Mouse (Mus musculus): ENCODE data around the gene Amdhd2.

Amdhd2 gene

DNA sequence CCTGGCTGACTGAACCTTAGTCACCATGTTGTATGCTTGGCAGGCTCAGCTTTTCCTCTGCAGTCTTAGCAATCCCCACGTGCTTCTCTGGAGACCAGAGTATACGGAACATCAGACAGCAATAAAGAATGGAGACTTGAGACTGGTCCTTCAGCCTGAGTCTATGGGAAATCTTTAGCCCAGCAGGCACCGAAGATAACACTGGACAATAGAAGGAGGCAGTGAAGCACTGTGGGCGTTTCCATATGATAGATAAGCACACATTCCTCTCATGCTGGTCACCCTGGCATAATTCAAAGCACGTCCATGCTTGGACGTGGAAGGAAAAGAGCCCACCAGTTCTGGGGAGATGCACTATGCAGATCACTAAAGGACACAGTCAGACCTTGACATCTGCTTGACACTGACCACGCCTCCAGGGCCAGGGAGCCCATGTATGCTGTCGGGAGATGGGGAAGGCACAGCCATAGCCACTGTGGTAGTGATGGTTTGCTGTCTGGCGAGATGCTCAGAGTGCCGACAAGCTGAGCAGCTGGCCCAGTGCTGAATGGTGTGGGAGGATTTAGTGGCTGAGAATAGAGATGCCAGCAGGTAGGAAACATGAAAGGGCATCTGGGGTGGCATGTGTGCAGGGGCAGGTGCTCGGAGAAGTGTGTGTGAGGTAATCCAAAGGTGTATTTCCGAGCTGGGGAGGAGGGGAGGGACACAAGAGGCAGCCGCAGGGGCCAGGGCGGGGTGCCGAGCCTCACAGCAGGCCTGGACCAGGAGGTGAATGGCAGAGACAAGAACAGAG lies 33.7 kb upstream of the Amdhd2 start:
- DNase-seq: no peak

DNA sequence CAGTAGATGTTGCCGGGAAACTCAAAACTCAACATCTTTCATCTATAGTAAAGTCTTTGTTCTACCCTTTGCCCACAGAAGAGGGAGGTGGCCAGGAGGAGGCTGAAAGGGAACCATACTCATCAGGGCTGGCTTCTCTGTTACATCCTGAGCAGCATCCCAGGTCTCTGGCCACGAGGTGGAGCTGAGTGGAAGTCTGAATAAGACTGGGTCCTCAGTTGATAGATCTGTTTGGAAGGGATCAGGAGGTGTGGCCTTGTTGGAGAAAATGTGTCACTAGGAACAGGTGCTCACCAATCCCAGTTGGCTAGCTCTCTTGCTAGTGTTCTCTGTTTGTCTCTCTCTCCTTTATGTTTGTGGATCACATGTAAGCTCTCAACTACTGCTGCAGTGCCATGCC lies 31.8 kb upstream of the Amdhd2 start:
- DNase-seq: no peak

DNA sequence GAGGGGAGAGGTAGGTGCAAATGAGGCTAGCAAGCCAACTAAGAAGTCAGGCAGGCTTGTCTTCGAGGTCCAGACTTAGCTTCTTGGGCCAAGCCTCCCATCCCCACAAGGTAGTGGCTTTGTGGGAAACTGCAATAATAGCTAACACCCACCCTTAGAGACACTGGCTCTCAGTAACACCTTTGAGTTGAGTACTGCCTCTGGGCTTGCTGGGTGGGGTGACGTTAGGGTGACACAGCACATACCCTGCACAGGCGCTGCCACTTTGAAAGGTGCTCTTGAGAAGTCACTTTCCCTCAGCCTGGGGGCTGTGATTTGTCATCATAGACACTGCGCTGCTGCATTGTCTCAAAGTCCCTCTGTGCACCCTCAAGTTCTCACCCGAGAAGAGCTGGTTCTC lies 30.2 kb upstream of the Amdhd2 start:
- no peak for DNase-seq

DNA sequence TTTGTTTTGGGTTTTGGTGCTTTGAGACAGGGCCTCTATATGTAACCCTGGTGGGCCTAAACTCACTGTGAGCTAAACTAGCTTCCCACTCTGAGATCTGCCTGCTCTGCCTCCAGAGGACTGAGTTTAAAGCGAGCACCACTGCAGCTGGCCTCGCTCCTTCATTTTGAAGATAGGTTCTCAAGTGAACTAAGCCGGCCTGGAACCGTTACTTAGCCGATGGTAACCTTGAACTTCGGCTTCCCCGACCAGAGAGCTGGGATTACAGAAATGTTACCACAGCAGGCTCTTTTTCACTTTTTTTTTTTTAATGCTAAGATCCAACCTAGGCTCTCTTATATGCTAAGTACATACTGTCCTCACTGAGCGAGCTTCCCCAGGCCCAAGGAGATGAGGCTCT lies 29.7 kb upstream of the Amdhd2 start:
- DNase-seq: peak; percentile 32 to 42

DNA sequence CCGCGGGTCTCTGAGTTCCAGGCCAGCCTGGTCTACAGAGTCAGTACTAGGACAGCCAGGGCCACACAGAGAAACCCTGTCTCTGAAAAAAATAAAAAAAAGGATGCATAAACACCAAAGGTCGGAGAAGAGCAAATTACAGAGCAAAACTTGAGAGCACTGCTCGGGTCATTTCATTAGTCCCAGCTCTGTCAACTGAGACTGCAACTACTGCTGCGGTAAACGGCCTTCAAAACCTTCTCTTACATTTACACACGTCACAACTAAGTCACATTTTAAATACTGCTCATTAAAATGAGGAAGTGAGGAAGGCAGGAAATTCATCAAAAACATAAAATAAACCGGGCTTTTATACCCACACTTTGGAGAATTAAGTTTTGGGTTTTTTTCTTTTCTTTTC lies 29.3 kb upstream of the Amdhd2 start:
- DNase-seq: peak; percentile 44 to 45

DNA sequence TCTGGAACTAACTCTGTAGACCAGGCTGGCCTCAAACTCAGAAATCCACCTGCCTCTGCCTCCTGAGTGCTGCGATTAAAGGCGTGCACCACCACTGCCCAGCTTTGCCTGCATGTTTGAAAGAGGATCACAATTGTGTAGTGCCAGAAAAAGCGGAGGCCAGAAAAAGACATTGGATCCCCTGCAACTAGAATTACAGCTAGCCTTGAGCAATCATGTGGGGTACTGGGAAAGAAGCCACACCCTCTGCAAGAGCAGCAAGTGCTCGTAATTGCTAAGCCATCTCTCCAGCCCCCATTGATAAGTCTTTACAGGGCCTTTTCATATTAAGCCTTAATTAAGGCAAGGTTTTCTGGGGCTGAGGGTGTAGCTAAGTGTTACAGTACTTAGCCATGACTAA lies 27.9 kb upstream of the Amdhd2 start:
- no peak for DNase-seq

DNA sequence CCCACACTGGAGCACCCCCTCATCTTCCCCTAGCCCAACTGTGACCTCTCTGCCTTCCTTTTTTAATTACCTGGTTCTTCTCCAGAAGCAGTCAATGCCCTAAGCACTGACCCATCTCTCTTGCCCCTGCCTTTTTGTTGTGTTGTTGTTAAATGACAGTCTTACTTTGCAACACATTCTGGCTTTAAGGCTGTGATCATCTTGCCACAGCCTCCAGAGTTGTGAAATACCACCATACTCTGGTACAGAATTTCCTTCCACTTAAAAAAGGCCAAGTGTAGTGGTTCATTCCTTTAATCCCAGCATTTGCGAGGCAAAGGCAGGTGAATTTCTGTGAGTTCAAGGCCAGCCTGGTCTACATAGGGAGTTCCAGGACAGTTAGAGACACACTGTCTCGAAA lies 27.4 kb upstream of the Amdhd2 start:
- DNase-seq: no peak

DNA sequence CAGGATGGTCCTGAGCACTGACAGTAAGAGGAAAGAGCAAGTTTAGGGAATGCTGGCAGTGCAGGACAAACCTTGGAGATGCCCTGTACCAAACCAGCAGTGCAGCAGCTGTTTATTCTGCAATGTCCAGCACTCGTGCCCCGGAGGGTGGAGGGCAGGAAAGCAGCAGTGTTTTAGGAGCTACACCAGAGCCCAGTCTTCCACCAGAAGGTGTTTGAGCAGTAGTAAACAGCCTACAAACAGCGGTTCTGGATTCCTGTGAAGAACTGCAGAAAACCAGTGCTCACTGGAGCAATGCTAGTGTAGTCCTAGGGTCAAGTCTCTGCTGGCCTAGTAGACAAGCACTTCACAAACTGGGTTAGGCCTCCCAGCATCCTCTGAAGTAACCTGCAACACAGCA lies 10.7 kb upstream of the Amdhd2 start:
- DNase-seq: no peak

DNA sequence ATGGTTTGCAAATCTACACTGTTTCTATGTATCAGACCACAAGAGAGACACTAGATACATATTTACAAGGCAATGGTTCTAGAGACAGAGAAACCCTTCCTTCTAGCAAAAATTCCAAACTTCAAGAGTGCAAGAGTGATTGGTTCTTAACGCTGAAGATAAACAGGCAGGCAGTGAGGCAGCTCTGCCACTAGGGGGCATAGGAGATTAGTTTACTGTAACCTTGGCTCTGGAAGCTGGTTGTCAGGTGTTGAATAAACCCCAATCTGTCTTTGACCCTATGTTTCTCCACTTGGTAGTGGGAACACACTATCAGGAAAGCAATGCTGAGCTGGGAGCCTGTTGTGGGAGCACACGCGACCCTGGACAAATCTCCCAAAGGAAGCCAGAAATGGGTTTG lies 9.9 kb upstream of the Amdhd2 start:
- DNase-seq: peak; percentile 82 to 84

DNA sequence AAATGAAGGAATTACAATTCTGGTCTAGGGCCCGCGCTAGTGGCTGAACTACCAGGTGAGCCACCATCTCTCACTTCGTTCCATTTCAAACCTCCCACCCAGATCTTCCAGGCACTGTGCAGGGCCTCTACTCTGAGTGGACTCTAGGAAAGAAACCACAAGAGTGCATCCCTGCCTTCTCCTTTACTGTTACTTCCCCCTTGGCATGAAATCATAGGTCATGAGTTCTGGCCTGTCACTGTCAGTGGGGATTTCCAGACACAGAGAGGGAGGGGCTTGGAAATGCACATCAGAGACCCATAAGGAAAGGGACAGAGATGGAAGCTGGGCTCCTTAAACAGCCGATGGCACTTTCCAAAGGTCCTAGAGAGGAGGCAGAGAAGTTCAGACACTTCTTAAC lies 8.2 kb upstream of the Amdhd2 start:
- DNase-seq: no peak

DNA sequence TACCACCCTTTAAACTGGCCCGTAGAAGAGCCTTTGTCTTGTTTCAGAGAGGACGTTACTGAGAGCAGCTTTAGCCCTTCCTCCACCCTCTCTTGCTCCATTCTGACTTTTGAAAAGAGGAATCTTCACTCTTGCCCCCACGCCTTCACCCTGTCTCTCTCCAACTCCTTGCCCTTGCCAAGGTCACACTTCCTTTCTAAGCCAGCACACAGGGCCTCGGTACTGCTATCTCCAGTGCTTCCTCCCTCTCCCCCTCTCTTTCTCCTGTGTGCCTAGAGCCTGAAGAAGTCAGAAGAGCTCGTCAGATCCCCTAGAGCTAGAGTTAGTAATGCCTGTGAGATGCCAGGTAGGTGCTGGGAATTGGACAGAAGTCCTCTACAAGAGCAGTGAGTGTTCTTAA lies 7.2 kb upstream of the Amdhd2 start:
- no peak for DNase-seq

DNA sequence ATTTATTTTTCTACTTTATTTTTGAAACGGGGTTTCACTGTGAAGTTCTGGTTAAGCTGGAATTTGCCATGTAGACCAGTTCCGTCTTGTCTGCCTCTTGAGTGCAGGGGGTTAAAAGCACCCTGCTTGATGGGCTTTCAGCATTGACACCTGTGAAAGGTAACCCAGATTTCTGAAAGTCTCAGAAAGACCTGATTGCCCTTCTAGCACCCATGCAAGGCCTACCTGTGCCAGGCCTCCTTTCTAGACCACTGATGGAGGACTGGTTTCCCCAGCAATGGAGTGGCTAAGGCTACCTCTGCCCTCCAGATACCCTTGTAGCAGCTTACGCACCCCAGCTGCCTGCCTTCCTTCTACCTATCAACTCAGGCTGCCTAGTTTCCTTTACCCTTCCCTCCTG lies 6.6 kb upstream of the Amdhd2 start:
- DNase-seq: no peak

DNA sequence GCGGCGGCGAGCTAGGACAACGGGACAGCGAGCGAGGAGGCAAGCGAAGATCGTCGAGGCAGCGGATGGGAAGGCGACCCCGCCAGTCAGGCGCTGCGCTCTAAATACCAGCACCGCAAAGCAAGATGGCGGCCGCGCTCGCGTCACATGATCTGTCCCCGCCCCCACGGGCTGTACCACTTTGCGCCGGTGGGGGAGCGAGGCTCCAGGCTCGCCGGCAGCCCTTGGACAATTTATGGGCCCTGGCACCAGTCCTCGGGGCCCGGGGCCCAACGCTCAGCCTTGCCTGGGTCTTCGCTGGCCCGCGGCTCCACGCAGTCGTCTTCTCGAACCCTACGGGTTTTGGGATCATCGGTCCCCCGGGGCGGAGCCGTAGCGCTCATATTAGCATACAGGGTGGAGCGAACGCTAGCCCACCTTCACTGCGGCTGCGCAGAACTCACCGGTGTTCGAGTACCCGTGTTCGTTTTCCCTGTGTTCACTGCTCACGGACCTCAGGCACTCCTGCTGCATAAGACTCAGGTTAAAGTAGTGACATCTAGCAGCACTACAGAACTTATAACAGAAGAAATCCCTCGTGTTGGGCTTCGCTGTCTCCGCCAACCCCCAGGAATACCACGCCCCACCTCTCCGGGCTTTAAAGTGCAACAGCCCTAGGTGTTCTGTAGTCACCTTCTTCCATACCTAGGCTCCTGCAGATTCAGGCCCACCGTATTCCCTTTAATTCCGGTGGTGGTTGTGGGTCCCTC lies 5.9 kb upstream of the Amdhd2 start, which contains the start of gene Atp6v0c:
TSS of gene Atp6v0c (minus strand) at position 386 of the 749 bp plus-strand sequence.
- DNase-seq: peak; percentile 95 to 97

DNA sequence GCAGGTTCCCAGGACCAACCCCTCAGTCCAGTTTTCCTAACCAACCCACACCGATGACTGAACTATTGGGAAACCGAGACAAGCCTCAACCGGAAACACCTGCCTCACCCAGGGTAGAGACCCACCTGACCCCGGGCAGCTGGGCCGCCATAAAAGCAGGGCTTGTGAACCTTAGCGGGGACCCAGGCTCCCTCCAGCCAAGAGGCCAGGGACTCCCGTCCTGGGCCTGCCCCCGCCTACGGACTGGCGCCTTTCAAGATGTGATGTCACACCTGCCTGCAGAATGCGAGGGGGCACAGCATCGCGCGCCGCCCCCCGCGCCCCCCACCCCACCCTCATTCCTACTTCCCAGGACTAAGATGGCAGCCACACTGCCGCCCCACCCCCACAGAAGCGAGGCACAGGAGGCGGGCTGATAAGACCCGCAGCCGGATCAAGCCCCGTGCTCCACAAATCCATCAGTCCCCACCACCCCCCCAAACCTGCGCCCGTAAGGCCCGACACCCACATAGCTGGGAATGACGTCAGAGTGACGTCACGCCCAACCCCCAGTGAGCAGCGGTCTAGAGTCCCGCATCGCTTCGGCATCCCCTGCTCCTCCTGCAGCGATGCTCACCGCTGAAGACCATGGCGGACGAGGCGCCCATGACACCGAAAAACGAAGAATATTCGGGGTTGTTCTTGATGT lies 5.2 kb upstream of the Amdhd2 start:
- peak; percentile 84 to 86 for DNase-seq

DNA sequence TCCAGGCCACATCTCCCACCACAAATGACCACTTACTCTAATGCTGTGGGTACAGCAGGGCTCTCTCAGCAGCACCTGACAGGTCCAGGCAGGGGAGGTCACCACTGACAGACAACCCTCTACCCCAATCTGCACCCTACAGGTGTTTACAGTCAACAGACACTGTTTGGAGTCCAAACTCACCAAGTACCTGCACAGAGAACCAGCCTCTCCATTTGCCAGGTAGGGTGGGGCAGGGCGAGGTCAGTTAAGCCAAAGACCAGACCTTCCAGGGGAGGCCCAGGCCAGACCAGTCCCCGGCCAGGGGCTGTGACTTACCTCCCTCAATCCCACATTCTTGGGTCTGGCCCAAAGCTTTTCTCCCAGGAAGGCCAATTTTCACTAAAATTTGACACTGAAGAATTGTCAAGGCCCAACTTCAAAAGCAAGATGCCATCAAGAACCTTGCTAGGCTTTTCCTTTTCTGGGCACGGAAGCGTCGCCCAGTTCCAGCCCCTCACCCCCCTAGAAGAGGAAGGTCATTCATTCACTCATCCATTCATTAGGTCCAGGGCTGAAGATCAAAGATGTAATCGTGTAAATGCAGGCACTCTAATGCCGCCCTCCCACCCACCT lies 4.4 kb upstream of the Amdhd2 start:
- peak in 1 of 2 experiments; percentile 17 for DNase-seq

DNA sequence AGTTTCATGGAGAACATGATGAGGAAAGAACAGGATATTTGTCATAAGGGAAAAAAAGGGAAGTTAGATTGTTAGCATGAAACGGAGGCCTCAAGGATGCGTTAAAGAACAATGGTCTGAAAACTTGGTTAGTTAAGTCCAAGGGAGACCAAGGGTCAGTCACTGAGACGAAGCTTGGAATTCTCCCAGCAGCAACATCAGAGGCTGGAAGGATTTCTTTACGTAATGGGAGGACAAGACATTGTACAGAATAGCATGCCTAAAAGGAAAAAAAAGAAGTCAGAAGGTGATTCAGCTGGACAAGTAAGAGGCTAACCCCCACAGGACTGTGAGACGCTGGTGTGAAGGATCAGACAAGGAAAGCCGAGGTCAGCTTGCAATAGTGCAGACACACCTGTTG lies 3.6 kb upstream of the Amdhd2 start:
- no peak for DNase-seq

DNA sequence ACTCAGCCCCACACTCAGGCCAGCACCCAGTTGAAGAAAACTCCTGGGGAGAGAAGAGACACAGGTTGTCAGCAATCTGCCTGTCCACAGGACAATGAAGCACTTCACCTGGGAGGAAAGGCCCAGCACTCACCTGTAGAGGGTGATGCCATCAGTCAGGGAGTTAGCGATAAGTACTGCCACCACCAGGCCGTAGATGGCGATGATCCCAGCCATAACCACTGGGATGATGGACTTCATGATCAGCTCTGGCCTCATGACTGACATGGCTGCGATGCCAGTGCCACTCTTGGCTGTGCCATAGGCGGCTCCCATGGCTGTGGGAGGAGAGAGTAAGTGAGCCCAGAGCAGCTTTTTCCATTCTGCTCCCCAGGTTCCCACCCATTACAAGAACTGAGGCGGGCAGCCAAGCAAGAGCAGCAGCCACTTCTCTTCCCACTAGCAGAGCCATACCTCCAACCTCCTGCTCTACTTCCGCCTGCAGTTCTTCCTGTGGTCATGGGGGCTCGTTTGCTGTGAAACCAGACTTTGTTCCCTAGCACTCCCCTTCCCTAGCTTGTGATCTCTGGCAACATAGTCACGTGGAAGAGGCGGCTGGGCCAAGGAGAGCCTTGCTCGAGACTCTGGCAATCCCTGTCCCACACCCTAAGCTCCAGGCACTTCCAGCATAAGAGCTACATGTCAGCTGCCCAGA lies 1.1 kb upstream of the Amdhd2 start:
- DNase-seq: peak; percentile 22 to 25

DNA sequence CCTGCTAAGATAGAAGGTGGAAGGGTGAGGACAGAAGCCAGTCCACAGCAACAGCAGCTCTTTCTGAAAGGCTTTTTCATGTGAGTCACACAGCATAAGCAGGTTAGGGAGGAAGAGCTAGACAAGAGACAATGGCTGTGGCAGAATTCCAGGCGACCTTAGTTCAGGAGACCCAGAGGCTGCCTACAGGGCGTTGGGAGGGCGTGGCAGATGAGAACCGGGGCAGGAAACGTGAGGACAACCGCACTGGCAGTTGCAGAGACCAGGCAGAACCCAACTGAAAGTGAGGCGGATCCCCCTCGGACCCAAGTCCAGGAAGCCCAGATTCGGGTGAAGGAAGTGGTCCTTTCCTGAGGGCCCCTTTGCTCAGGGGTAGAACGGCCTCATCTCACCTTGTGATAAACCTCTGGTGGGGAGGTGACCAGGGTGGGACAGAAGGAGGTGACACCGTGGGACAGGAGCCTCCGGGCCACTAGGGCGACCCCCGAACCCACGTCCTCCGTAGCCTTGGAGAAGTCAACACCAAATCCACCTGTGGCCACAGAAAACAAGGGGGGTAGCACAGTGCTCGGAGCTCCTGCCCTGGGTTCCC lies 886 bp downstream of the Amdhd2 start:
- peak; percentile 24 to 27 for DNase-seq

DNA sequence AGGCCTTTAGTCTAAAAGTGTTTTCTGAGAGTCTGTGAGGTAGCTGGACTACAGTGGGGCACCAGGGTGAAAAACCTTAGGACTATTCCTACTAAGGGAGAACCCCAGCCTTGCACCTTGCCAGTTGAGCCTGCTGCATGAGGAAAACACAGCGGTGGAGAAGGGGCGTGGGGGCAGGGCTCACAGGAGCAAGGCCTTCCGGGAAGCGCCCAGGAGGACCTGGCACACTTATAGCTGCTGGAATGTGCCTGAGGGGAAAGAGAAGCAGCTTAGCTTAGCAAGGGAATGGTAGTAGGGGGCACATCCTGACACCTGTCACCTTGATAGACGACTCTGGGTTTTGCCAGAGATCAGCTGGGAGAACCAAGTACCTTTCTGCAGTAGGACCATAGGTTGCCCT lies 2.1 kb downstream of the Amdhd2 start:
- no peak for DNase-seq

DNA sequence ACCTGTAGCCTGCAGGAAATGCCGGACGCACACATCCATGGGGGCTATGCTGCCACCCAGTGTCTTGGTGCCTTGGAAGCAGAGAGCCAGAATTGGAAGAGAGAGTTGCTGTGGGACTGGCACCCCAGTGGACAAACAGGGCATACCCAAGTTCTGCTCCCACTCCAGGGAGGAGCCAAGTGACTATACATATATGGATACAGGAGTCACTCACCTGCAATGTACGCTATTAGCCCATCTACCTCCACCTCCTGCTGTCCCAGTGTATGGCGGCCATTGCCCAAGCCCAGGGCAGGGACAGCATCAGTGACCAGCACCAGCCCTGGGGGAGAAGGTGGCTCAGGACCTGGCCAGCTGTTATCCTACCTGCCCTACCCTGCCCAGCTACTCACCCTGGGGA lies 6.0 kb downstream of the Amdhd2 start:
- DNase-seq: no peak

DNA sequence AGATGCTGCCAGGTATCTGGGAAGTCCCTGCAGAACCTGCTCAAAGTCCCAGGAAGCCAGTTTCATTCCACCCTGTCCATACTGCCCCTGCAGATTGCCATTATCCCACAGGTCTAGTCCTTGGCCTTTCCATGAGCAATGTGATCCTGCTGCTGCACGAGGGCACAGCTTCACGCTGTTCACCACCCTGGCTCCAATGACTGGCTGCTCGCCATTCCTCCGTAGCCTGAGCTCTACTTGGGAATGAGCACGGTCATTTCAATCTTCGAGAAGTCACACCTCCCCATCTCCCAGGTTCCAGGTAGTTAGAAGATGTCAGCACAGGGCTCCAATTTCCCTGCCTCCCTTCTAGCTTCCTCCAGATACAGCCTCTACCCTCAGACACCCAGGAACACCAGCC lies 6.4 kb downstream of the Amdhd2 start:
- no peak for DNase-seq

DNA sequence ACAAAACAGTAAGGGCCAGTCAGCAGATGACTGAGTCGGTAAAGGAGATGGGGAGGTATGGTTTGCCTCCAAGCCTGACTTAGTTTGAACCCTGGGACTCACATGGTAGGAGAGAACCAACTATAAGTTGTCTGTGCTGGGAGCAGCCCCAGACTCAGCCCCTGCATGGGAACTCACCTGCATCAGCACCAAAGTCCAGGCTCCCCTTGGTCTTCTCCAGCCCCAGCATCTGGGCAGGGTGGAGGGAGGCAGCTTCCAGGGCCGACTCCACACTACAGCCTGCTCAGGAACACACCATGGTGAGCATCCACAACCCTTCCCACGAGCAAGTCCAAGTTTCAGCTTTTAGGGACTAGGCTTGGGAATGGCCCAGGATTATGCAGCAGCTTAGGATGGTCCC lies 7.2 kb downstream of the Amdhd2 start:
- no peak for DNase-seq
